Mouse (Mus musculus): ENCODE results near the gene Cse1l. TPM values are rescaled to one million over a fixed set of nuclear protein-coding genes. Genes with fewer than 3 reads are reported as not detected.

The Cse1l gene
- total RNA-seq, 2 experiments from 2014 or later: 51.3 to 53.9 TPM

GRCm38 (mm10) chr2:166900792-166901505 lies 4.9 kb upstream of the Cse1l start:
- DNase-seq (ENCODE audit: low spot score in 2 of 2): no peak

GRCm38 (mm10) chr2:166903719-166904282 lies 2.0 kb upstream of the Cse1l start:
- DNase-seq (ENCODE audit: low spot score in 2 of 2): no peak

- DNase-seq (ENCODE audit: low spot score in 2 of 2): no peak
Measured at GRCm38 (mm10) chr2:166906523-166907182, 813 bp downstream of the Cse1l start.

GRCm38 (mm10) chr2:166909729-166910128 lies 3.9 kb downstream of the Cse1l start:
- DNase-seq (ENCODE audit: low spot score in 2 of 2): no peak

GRCm38 (mm10) chr2:166910536-166910935 lies 4.7 kb downstream of the Cse1l start:
- DNase-seq (ENCODE audit: low spot score in 2 of 2): no peak

GRCm38 (mm10) chr2:166923971-166924370 lies 18.1 kb downstream of the Cse1l start:
- DNase-seq (ENCODE audit: low spot score in 2 of 2): no peak

- DNase-seq (ENCODE audit: low spot score in 2 of 2): no peak
Measured at GRCm38 (mm10) chr2:166933943-166934342, 28.1 kb downstream of the Cse1l start.

GRCm38 (mm10) chr2:166934416-166934815 lies 28.6 kb downstream of the Cse1l start:
- DNase-seq (ENCODE audit: low spot score in 2 of 2): no peak

- DNase-seq (ENCODE audit: low spot score in 2 of 2): no peak
Measured at GRCm38 (mm10) chr2:166935582-166935981, 29.7 kb downstream of the Cse1l start.

GRCm38 (mm10) chr2:166936166-166936565 lies 30.3 kb downstream of the Cse1l start:
- DNase-seq (ENCODE audit: low spot score in 2 of 2): no peak

GRCm38 (mm10) chr2:166943146-166943545 lies 37.3 kb downstream of the Cse1l start:
- DNase-seq (ENCODE audit: low spot score in 2 of 2): no peak

- no peak for DNase-seq (ENCODE audit: low spot score in 2 of 2)
Measured at GRCm38 (mm10) chr2:166944346-166944745, 38.5 kb downstream of the Cse1l start.

- no peak for DNase-seq (ENCODE audit: low spot score in 2 of 2)
Measured at GRCm38 (mm10) chr2:166945456-166945855, 39.6 kb downstream of the Cse1l start.

- DNase-seq (ENCODE audit: low spot score in 2 of 2): no peak
Measured at GRCm38 (mm10) chr2:166948246-166948645, 42.4 kb downstream of the Cse1l start.

GRCm38 (mm10) chr2:166948936-166949335 lies 43.1 kb downstream of the Cse1l start:
- DNase-seq (ENCODE audit: low spot score in 2 of 2): no peak

- peak; percentile 34 to 65 for DNase-seq (ENCODE audit: low spot score in 2 of 2)
Measured at GRCm38 (mm10) chr2:166950853-166951648, 45.2 kb downstream of the Cse1l start.

- DNase-seq (ENCODE audit: low spot score in 2 of 2): no peak
Measured at GRCm38 (mm10) chr2:166952151-166952550, 46.3 kb downstream of the Cse1l start.

- DNase-seq (ENCODE audit: low spot score in 2 of 2): peak; percentile 28 to 78
Measured at GRCm38 (mm10) chr2:166956805-166957204, 51.0 kb downstream of the Cse1l start.

GRCm38 (mm10) chr2:166960648-166961330 lies 54.9 kb downstream of the Cse1l start:
- DNase-seq (ENCODE audit: low spot score in 2 of 2): no peak

GRCm38 (mm10) chr2:166963257-166963656 lies 57.4 kb downstream of the Cse1l start:
- DNase-seq (ENCODE audit: low spot score in 2 of 2): no peak

GRCm38 (mm10) chr2:166964773-166965172 lies 58.9 kb downstream of the Cse1l start:
- DNase-seq (ENCODE audit: low spot score in 2 of 2): no peak
